Mouse (Mus musculus): ENCODE results near the gene Clec16a. TPM values are rescaled to one million over a fixed set of nuclear protein-coding genes. Genes with fewer than 3 reads are reported as not detected.

Clec16a gene
- polyA plus RNA-seq, 1 experiment from 2014 or later = 29.3 TPM

- H3K4me3 ChIP-seq = no peak overlapping the region
- WGBS = 38% methylated on average over 2 of the region's 2 CpGs
- no peaks in the 10 kb centered on the region for H3K9me3 ChIP-seq
- no peak overlapping the region for H3K4me2 ChIP-seq
- H3K27ac ChIP-seq = no peak overlapping the region
- H3K9ac ChIP-seq = no peak overlapping the region
- ATAC-seq (ENCODE audit: borderline replicate concordance, extremely low read depth, low FRiP score, low TSS enrichment) = no peak
- H3K27me3 ChIP-seq = no peaks in the 10 kb centered on the region
- peaks cover 20% of the 10 kb centered on the region for H3K4me1 ChIP-seq
- no peaks in the 10 kb centered on the region for H3K36me3 ChIP-seq
Observed at GRCm38 (mm10) chr16:10674020-10674419, 128.9 kb downstream of the Clec16a start.

DNA sequence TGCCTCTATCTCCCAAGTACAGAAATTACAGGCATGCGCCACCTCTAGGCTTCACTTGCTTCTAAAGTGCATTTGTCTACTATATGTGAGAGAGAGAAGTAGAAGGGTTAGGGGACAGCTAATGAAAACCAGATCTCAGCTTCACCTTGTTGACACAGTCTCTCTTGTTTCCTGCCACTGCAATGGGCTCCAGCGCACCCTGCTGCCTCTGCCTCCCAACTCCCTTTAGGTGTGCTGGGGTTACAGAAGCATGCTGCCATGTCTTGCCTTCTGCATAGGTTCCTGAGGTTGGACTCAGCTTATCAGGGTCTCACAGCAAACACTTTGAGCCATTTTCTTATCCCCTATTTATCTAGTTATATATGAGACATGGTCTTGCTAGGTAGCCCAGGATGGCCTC lies 129.8 kb downstream of the Clec16a start:
- no peak overlapping the region for H3K27ac ChIP-seq
- H3K4me3 ChIP-seq = no peak overlapping the region
- WGBS = 82% methylated on average over 2 of the region's 2 CpGs
- H3K36me3 ChIP-seq = no peaks in the 10 kb centered on the region
- H3K4me2 ChIP-seq = no peak overlapping the region
- H3K4me1 ChIP-seq = peaks cover 16% of the 10 kb centered on the region
- ATAC-seq (ENCODE audit: borderline replicate concordance, extremely low read depth, low FRiP score, low TSS enrichment) = no peak
- no peak overlapping the region for H3K9ac ChIP-seq
- H3K9me3 ChIP-seq = no peaks in the 10 kb centered on the region
- H3K27me3 ChIP-seq = no peaks in the 10 kb centered on the region

- H3K27ac ChIP-seq = no peak overlapping the region
- no peak overlapping the region for H3K4me3 ChIP-seq
- ATAC-seq (ENCODE audit: borderline replicate concordance, extremely low read depth, low FRiP score, low TSS enrichment) = no peak
- H3K27me3 ChIP-seq = no peaks in the 10 kb centered on the region
- H3K36me3 ChIP-seq = no peaks in the 10 kb centered on the region
- H3K9ac ChIP-seq = no peak overlapping the region
- no peaks in the 10 kb centered on the region for H3K9me3 ChIP-seq
- H3K4me1 ChIP-seq = peaks cover 20% of the 10 kb centered on the region
- 56% methylated on average over 1 of the region's 1 CpGs for whole genome bisulfite sequencing
- no peak overlapping the region for H3K4me2 ChIP-seq
Observed at GRCm38 (mm10) chr16:10675612-10676011, 130.5 kb downstream of the Clec16a start.

DNA sequence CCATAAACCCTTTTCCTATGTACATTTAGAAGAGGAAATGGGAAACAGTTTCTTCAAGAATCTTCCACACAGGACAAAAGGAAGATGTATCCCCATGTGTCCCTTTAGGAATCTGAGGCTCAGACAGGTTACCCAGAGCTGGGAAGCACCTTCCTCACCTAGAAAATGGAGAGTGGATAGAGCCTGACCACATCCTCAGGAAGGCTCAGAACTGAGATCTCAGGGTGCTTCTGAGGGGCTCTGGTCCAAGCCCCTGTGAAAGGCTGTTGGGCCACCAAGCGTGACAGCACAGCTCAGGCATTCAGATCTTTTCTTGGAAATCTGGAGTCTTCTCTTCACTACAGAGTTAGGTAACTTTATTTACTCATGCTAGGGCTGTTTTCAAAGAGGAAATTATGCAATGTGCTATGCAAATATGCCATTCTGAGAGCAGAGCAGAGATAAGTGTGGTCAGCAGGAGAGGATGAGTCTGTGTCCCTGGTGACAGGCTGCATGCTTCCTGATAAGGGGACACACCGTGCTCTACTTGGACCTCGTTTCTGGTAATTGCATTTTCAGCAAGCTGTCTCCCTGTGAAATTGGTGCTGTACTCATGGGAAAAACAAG lies 131.4 kb downstream of the Clec16a start:
- Histone ChIP-seq H3K4me2 (no peak overlapping the region), H3K4me3 (no peak overlapping the region), H3K36me3 (no peaks in the 10 kb centered on the region), H3K27ac (no peak overlapping the region), H3K4me1 (peaks cover 22% of the 10 kb centered on the region), H3K27me3 (no peaks in the 10 kb centered on the region), H3K9ac (no peak overlapping the region), H3K9me3 (no peaks in the 10 kb centered on the region)
- 25% methylated on average over 3 of the region's 3 CpGs for WGBS
- ATAC-seq (ENCODE audit: borderline replicate concordance, extremely low read depth, low FRiP score, low TSS enrichment) = no peak

- H3K9ac ChIP-seq = no peak overlapping the region
Observed at GRCm38 (mm10) chr16:10682521-10682920, 137.4 kb downstream of the Clec16a start.

GRCm38 (mm10) chr16:10683193-10684000 lies 138.3 kb downstream of the Clec16a start:
- H3K27me3 ChIP-seq = no peaks in the 10 kb centered on the region
- H3K9me3 ChIP-seq = no peaks in the 10 kb centered on the region
- H3K4me2 ChIP-seq = no peak overlapping the region
- WGBS = 64% methylated on average over 8 of the region's 8 CpGs
- H3K27ac ChIP-seq = no peak overlapping the region
- no peak for ATAC-seq (ENCODE audit: borderline replicate concordance, extremely low read depth, low FRiP score, low TSS enrichment)
- H3K4me1 ChIP-seq = peaks cover 12% of the 10 kb centered on the region
- H3K4me3 ChIP-seq = no peak overlapping the region
- H3K9ac ChIP-seq = no peak overlapping the region
- no peaks in the 10 kb centered on the region for H3K36me3 ChIP-seq

More at GRCm38 (mm10) chr16:10682521-10682920, 137.4 kb downstream of the Clec16a start:
- no peak overlapping the region for H3K4me2 ChIP-seq
- H3K27ac ChIP-seq = no peak overlapping the region
- WGBS = 75% methylated on average over 2 of the region's 2 CpGs
- no peaks in the 10 kb centered on the region for H3K9me3 ChIP-seq
- peaks cover 12% of the 10 kb centered on the region for H3K4me1 ChIP-seq
- H3K4me3 ChIP-seq = no peak overlapping the region
- H3K27me3 ChIP-seq = no peaks in the 10 kb centered on the region
- ATAC-seq (ENCODE audit: borderline replicate concordance, extremely low read depth, low FRiP score, low TSS enrichment) = no peak
- H3K36me3 ChIP-seq = no peaks in the 10 kb centered on the region

GRCm38 (mm10) chr16:10689748-10690318 lies 144.7 kb downstream of the Clec16a start:
- no peak overlapping the region for H3K4me2 ChIP-seq

GRCm38 (mm10) chr16:10690442-10690841 lies 145.3 kb downstream of the Clec16a start:
- WGBS = 54% methylated on average over 3 of the region's 3 CpGs
- ATAC-seq (ENCODE audit: borderline replicate concordance, extremely low read depth, low FRiP score, low TSS enrichment) = peak; percentile 47; the same call in 1 of the 2 replicates
- Histone ChIP-seq H3K27me3 (no peaks in the 10 kb centered on the region), H3K9me3 (no peaks in the 10 kb centered on the region), H3K4me1 (peaks cover 29% of the 10 kb centered on the region), H3K4me3 (no peak overlapping the region), H3K27ac (peak overlapping the region; percentile 69), H3K9ac (no peak overlapping the region), H3K4me2 (no peak overlapping the region), H3K36me3 (no peaks in the 10 kb centered on the region)

More at GRCm38 (mm10) chr16:10689748-10690318, 144.7 kb downstream of the Clec16a start:
- Histone ChIP-seq H3K27me3 (no peaks in the 10 kb centered on the region), H3K36me3 (no peaks in the 10 kb centered on the region), H3K4me1 (peaks cover 25% of the 10 kb centered on the region), H3K9ac (no peak overlapping the region), H3K9me3 (no peaks in the 10 kb centered on the region), H3K4me3 (no peak overlapping the region), H3K27ac (peak overlapping the region; percentile 69)
- peak; percentile 59 for ATAC-seq (ENCODE audit: borderline replicate concordance, extremely low read depth, low FRiP score, low TSS enrichment)
- WGBS = 53% methylated on average over 6 of the region's 6 CpGs

- peaks cover 29% of the 10 kb centered on the region for H3K4me1 ChIP-seq
- H3K9me3 ChIP-seq = no peaks in the 10 kb centered on the region
- no peak overlapping the region for H3K9ac ChIP-seq
- H3K27me3 ChIP-seq = no peaks in the 10 kb centered on the region
- H3K27ac ChIP-seq = no peak overlapping the region
- no peak overlapping the region for H3K4me2 ChIP-seq
- WGBS = 69% methylated on average over 5 of the region's 5 CpGs
- no peak overlapping the region for H3K4me3 ChIP-seq
- no peaks in the 10 kb centered on the region for H3K36me3 ChIP-seq
- no peak for ATAC-seq (ENCODE audit: borderline replicate concordance, extremely low read depth, low FRiP score, low TSS enrichment)
Observed at GRCm38 (mm10) chr16:10691705-10692104, 146.6 kb downstream of the Clec16a start.

GRCm38 (mm10) chr16:10692848-10693247 lies 147.7 kb downstream of the Clec16a start:
- WGBS = 90% methylated on average over 8 of the region's 8 CpGs
- no peak for ATAC-seq (ENCODE audit: borderline replicate concordance, extremely low read depth, low FRiP score, low TSS enrichment)

DNA sequence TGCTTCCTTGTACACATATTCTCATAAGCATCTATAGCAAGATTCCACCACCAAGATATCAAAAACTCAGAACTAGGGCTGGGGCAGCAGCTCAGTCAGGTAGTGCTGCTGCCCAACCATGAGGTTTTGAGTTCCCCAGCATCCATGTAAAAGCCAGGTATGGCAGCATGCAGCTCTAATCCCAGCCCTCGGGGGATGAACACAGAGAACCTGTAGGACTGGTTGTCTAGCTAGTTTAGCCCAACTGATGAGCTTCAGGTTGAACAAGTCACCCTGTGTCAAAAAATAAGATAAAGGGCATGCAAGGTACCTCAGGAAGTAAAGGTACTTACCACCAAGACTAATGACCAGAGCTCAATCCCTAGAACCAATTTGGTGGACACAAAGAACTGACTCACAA lies 148.3 kb downstream of the Clec16a start:
- 87% methylated on average over 1 of the region's 1 CpGs for WGBS
- no peaks in the 10 kb centered on the region for H3K9me3 ChIP-seq
- ATAC-seq (ENCODE audit: borderline replicate concordance, extremely low read depth, low FRiP score, low TSS enrichment) = no peak

More at GRCm38 (mm10) chr16:10692848-10693247, 147.7 kb downstream of the Clec16a start:
- H3K4me3 ChIP-seq = no peak overlapping the region
- H3K27me3 ChIP-seq = no peaks in the 10 kb centered on the region
- H3K4me1 ChIP-seq = peaks cover 36% of the 10 kb centered on the region
- no peak overlapping the region for H3K9ac ChIP-seq
- H3K36me3 ChIP-seq = no peaks in the 10 kb centered on the region
- no peaks in the 10 kb centered on the region for H3K9me3 ChIP-seq
- H3K27ac ChIP-seq = no peak overlapping the region
- no peak overlapping the region for H3K4me2 ChIP-seq

GRCm38 (mm10) chr16:10694414-10694851 lies 149.3 kb downstream of the Clec16a start:
- Histone ChIP-seq H3K27ac (peak overlapping the region; percentile 62; the same call in 1 of the 2 replicates), H3K27me3 (no peaks in the 10 kb centered on the region), H3K4me3 (no peak overlapping the region), H3K36me3 (no peaks in the 10 kb centered on the region), H3K4me2 (peak overlapping the region; percentile 31; the same call in 1 of the 2 replicates), H3K4me1 (peaks cover 45% of the 10 kb centered on the region), H3K9me3 (no peaks in the 10 kb centered on the region), H3K9ac (no peak overlapping the region)
- WGBS = 13% methylated on average over 11 of the region's 11 CpGs
- peak; percentile 62 for ATAC-seq (ENCODE audit: borderline replicate concordance, extremely low read depth, low FRiP score, low TSS enrichment)

More for the DNA sequence above, 148.3 kb downstream of the Clec16a start:
- H3K4me2 ChIP-seq = no peak overlapping the region
- H3K27ac ChIP-seq = no peak overlapping the region
- H3K4me1 ChIP-seq = peaks cover 40% of the 10 kb centered on the region
- H3K36me3 ChIP-seq = no peaks in the 10 kb centered on the region
- no peaks in the 10 kb centered on the region for H3K27me3 ChIP-seq
- H3K9ac ChIP-seq = no peak overlapping the region
- H3K4me3 ChIP-seq = no peak overlapping the region
